Mouse (Mus musculus): Measurements from ENCODE around the gene Tmem206.

DNA sequence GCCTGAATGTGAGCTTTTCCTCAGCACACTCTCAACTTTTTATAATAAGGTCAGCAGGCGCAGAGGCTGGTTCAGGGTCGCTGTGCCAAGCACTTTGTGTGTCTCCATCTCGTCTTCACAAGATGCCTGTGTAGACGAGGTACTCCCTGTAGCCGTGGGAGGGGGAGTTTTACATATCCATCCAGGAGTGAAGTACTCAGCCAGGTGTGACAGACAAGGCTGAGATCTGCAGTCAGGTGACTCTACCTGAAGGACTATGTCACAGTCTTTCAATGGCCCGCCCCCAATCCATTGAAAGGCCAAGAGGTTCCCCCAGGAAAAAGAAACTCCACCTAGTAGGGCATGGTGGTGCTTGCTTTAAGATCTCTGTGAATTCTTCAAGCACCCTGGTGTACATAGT lies 12.6 kb upstream of the Tmem206 start:
- TF ChIP-seq CTCF (IDR thresholded peaks at IDR 0.05; ENCODE audit: low read depth) (no peak), EP300 (optimal IDR thresholded peaks at IDR 0.05) (no peak)

Data from stomach, postnatal 0 days (tissue).